ENCODE assay signal across 8 mouse cellular contexts in the genomic region with DNA sequence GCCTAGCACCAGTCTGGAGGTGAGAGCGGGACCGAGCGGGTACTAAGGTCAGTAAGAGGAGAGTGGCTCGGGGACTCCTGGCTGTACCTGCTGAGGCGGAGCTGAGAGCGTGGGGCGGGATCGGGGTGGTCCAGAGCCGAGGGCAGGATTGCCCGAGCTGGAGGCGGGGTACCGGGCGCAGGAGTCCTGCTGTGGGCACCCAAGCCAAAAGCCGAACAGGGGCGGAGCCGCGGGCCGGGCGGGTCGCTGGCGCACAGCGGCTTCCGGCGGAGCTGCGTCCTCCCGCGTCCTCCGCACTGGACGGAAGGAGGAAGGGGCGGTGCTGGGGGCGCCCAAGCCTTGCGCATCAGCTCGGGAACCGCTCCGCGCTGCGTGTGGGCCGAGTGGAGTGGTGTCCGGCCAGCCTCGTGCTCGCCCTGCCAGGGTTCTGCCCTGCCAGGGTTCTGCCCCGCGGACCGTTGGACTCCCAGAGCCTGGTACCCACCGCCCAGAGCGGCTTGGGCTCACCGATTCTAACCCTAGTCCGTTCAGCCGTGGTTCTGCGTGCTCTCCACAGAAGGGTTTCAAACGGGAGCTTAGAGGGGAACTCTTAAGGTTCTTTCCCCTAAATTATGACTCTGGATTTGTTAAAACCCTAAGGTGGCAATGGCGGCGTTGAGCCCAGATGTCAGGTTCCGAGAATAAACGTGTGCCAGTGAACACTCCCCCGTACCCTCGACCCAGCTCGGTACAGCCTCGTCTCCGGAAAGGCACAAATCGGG. TPM values are rescaled to one million over a fixed set of nuclear protein-coding genes. Genes with fewer than 3 reads are reported as not detected.
DNase-seq lines count a peak whose midpoint lies in the region; ATAC-seq lines count a peak whose summit lies in the region.

A gene (minus strand): TSS at position 262 of the 761 bp plus-strand sequence.

- peaks cover 25% of the 10 kb centered on the region for H3K36me3 ChIP-seq in hindbrain, embryonic 14.5 days (replicated peaks; ENCODE audit: control insufficient read depth, insufficient read depth)

- no peaks in the 10 kb centered on the region for H3K27me3 ChIP-seq in hindbrain, embryonic 14.5 days (ENCODE audit: control insufficient read depth, insufficient read depth, low read length)

- peak; percentile 94 for DNase-seq in NIH3T3 (ENCODE audit: low read depth)
- peak; percentile 90 to 94 for DNase-seq in cerebellum, postnatal 14 days
- DNase-seq in frontal cortex, postnatal 25 days (ENCODE audit: low spot score in 2 of 2), result peak; percentile 79 to 84
- peak; percentile 86 for DNase-seq in hindbrain, embryonic 14.5 days (ENCODE audit: low spot score)
- DNase-seq in layer of hippocampus, postnatal 36 days, result peak; percentile 91 to 92
- peak; percentile 96 for DNase-seq in lung, postnatal 36 days
- DNase-seq in retina, postnatal 1 day, result peak; percentile 93
- peak; percentile 89 to 95 for DNase-seq in urinary bladder, adult 18-20 months (ENCODE audit: low spot score in 2 of 2)

- peak within 1 kb of the TSS; percentile 88 for H3K27ac ChIP-seq in hindbrain, embryonic 14.5 days

- WGBS in hindbrain, embryonic 14.5 days, result under 1% methylated on average over 58 of the region's 61 CpGs

- H3K4me1 ChIP-seq in hindbrain, embryonic 14.5 days (replicated peaks; ENCODE audit: control insufficient read depth, insufficient read depth, low read length), result peaks cover 12% of the 10 kb centered on the region; the same call in 1 of the 2 replicates

- peak within 1 kb of the TSS; percentile 79 for H3K4me3 ChIP-seq in hindbrain, embryonic 14.5 days (replicated peaks; ENCODE audit: low read length)

- peak within 1 kb of the TSS; percentile 64 for H3K4me2 ChIP-seq in hindbrain, embryonic 14.5 days (replicated peaks)

- peak within 1 kb of the TSS; percentile 88 for H3K9ac ChIP-seq in hindbrain, embryonic 14.5 days

- peak; percentile 97 for ATAC-seq in hindbrain, embryonic 14.5 days (ENCODE audit: low FRiP score)

- H3K9me3 ChIP-seq in hindbrain, embryonic 14.5 days (ENCODE audit: control insufficient read depth, low read length), result no peaks in the 10 kb centered on the region

RNA-seq across cellular contexts. Expression of the gene that starts here (rescaled TPM):
- polyA plus RNA-seq in hindbrain, embryonic 14.5 days (2014; fragmentation: Nextera tagmentation; extraction: Ambion mirVana), result 136 and 146 TPM in 2 replicates
- total RNA-seq in layer of hippocampus, postnatal 36 days (2021), result 10 to 100 TPM; 53.0 to 57.7 TPM

Comparison
In these comparisons a context has a peak if more than half of its experiments do, and no peak if none do; other contexts are left out.
1. Peak in every context shown above with its lines: DNase-seq, ATAC-seq, H3K4me3 ChIP-seq and H3K27ac ChIP-seq.